Mouse (Mus musculus) megakaryocyte, embryonic 14.5 days (primary cell): Measurements from ENCODE around the gene Rffl. TPM values are rescaled to one million over a fixed set of nuclear protein-coding genes. Genes with fewer than 3 reads are reported as not detected.

Source experiments
- H3K27me3 ChIP-seq: replicated peaks from 2 replicates; pipeline ENCODE3; 2012; ENCODE audit warnings: inconsistent platforms
- H3K36me3 ChIP-seq: replicated peaks from 2 replicates; pipeline ENCODE3; 2012; ENCODE audit warnings: low read length, inconsistent platforms, mixed read lengths
- H3K4me1 ChIP-seq: 2 replicates; pipeline ENCODE4 v1.6.1; 2012; ENCODE audit warnings: inconsistent platforms
- H3K4me3 ChIP-seq: replicated peaks from 2 replicates; pipeline ENCODE3; 2012; ENCODE audit warnings: moderate library complexity, mild to moderate bottlenecking, inconsistent platforms
- H3K9me3 ChIP-seq: 2 replicates; pipeline ENCODE4 v1.6.1; 2012; ENCODE audit warnings: inconsistent platforms
- FLI1 ChIP-seq: IDR thresholded peaks from 2 replicates; pipeline ENCODE4 v1.6.1; 2012; ENCODE audit warnings: low read length, inconsistent platforms, mixed read lengths
- GATA1 ChIP-seq: IDR thresholded peaks from 3 replicates; pipeline ENCODE4 v1.6.1; 2012; ENCODE audit warnings: mixed read lengths, low read length, inconsistent platforms, borderline replicate concordance
- polyA plus RNA-seq: library from polyadenylated mRNA; stranded (reverse); fragments of >175 nt; gene quantifications from 2 replicates; pipeline ENCODE4 v1.2.3, GENCODE M21; 2012; ENCODE audit warnings: low replicate concordance; ENCODE audit not compliant: insufficient read depth

Rffl gene
- polyA plus RNA-seq, 1 experiment = 5.6 TPM

DNA sequence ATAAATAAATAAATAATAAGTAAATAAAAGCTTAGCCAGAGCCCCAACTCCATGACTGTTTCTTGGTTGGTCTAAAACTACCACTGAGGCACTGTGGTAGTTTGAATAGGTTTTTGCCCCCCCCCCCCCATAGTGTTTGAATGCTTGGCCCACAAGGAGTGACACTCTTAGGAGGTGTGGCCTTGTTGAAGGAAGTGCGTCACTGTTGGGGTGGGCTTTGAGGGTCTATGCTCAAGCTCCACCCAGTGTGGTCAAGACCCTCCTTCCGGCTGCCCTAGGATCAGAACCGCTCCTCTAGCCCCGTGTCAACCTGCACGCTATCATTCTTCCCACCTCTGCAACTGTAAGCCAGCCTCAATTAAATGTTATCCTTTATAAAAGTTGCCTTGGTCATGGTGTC lies 4.6 kb upstream of the Rffl start:
- peaks cover 21% of the 10 kb centered on the region for H3K4me1 ChIP-seq
- H3K9me3 ChIP-seq = peaks cover 3% of the 10 kb centered on the region; the same call in 1 of the 2 replicates
- no peak for TF ChIP-seq GATA1
- no peak for TF ChIP-seq FLI1
- H3K36me3 ChIP-seq = peaks cover 54% of the 10 kb centered on the region
- H3K27me3 ChIP-seq = no peaks in the 10 kb centered on the region
- no peak overlapping the region for H3K4me3 ChIP-seq

DNA sequence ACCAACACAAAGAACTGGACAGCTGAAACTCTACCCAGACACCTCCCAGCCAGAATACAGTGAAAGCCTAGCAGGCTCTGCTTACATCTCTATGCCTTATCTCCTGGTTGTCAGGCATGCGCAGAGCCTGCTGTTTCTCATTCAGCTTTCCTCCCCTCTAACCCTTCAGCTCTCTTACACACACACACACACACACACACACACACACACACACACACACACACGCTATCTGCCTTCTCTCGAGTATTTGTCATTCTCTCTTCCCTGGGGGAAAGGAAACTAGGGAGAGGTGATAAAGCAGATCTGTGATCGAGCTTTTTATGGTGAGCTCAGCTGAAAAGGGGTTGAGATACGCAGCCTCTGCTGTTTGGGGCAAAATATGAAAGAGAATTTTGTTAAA lies 3.9 kb upstream of the Rffl start:
- no peaks in the 10 kb centered on the region for H3K27me3 ChIP-seq
- peaks cover 21% of the 10 kb centered on the region for H3K4me1 ChIP-seq
- H3K4me3 ChIP-seq = peak overlapping the region; percentile 18
- peaks cover 3% of the 10 kb centered on the region; the same call in 1 of the 2 replicates for H3K9me3 ChIP-seq
- peaks cover 52% of the 10 kb centered on the region for H3K36me3 ChIP-seq
- TF ChIP-seq GATA1 (no peak), FLI1 (no peak)

DNA sequence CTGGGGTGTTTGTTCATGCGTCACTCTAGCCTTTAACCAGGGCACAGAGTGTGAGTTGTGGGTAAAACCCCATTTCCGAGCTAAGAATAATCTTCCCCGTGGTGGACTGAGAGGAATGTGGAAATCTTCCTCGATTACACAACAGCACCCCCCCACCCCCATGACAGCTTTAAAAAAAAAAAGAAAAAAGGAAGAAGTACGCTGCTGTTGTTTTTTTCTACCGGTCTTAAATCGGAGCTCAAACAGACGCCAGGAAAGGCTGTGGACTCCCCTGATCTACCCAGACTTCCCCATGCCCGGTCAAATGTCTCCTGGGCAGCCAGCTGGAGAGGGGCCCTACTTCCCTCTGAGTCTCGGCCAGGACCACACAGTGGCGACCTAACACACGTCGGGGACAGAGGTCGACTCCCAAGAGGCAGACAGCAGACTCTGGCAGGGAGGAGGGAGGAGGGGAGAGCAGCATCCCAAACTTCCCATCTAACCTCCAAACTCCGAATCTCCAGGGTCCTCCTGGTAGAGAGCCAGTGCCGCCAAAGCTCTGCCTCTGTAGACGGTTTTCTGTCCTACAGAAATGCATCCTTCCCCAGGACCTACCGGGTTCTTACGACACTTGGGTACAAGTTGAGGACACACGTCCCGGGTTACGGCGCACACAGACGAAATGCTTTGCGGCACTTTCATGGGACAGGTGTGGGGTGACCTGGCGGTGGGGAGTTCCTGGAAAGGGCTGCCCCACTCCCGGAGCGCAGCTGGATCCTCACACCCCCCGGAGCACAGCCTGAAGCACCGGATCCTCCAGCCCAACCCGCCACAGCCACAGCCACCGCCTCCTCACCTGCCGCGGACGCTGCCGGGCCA lies 608 bp downstream of the Rffl start:
- Histone ChIP-seq H3K27me3 (no peaks in the 10 kb centered on the region), H3K4me3 (peak overlapping the region; percentile 95), H3K4me1 (peaks cover 49% of the 10 kb centered on the region), H3K9me3 (peaks cover 3% of the 10 kb centered on the region; the same call in 1 of the 2 replicates), H3K36me3 (peaks cover 27% of the 10 kb centered on the region)
- TF ChIP-seq FLI1 = no peak
- no peak; the same call in 2 of the 3 replicates for TF ChIP-seq GATA1

DNA sequence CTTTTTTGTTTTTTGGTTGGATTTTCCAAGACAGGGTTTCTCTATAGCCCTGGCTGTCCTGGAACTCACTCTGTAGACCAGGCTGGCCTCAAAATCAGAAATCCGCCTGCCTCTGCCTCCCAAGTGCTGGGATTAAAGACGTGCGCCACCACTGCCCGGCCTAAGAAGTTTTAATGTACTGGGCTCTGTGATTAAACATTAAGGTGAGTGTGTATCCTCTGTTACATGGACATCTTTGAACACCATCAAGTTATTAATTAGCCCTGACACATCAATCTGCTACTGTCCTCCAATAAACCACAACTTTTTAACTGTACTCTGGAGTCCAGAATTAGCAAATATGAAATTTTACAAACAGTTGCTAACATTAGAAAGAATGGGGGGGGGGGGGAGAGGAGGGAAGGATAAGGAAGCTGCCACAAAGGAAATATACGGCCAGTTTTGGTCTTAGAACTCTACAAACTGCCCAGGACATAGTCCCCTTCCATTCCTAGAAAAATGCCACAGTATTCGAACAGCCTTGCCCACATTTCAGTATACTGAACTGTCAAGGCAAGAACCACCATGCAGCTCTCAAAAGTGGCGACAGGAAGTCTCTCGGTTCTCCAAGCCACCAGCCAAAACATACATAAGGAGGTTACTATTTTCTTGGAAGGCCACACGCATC lies 1.4 kb downstream of the Rffl start:
- Histone ChIP-seq H3K27me3 (no peaks in the 10 kb centered on the region), H3K4me3 (peak overlapping the region; percentile 95), H3K36me3 (peaks cover 30% of the 10 kb centered on the region), H3K9me3 (peaks cover 3% of the 10 kb centered on the region; the same call in 1 of the 2 replicates), H3K4me1 (peaks cover 47% of the 10 kb centered on the region)
- TF ChIP-seq FLI1 = no peak; the same call in 1 of the 2 replicates
- TF ChIP-seq GATA1 = no peak

GRCm38 (mm10) chr11:82867956-82868355 lies 3.1 kb downstream of the Rffl start:
- Histone ChIP-seq H3K4me1 (peaks cover 60% of the 10 kb centered on the region), H3K4me3 (peak overlapping the region; percentile 84), H3K36me3 (peaks cover 31% of the 10 kb centered on the region)

DNA sequence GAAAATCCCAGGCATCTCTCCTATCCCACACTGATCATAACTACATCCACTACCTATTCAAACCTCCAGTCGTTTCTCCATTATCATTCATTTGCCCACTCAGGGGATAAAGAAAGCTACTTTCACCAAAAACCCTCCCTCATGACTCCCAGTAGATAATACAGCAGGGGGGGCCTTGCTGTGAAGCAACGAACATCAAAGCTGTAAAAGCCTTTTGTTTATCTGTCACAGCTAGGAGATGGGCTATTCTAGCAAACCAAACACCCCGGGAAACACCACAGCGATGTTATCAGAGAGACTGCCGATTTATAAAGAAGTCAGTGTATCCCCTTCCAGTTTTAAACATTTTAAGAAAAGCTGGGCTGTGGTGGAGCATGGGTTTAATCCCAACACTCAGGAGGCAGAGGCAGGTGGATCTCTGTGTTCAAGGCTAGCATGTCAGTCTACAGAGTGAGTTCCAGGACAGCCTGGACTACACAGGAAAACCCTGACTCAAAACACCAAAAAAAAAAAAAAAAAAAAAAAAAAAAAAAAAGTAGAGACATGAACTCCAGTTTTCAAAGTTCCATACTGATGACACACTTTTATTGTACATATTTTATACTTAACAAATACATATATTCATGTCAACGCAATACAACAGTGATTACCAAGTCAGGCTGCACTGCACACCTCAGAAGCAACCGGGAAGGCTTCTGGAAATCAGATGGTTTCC lies 4.0 kb downstream of the Rffl start:
- Histone ChIP-seq H3K27me3 (no peaks in the 10 kb centered on the region), H3K36me3 (peaks cover 33% of the 10 kb centered on the region), H3K9me3 (no peaks in the 10 kb centered on the region), H3K4me1 (peaks cover 70% of the 10 kb centered on the region), H3K4me3 (peak overlapping the region; percentile 38)
- TF ChIP-seq GATA1 (no peak), FLI1 (no peak)

More at GRCm38 (mm10) chr11:82867956-82868355, 3.1 kb downstream of the Rffl start:
- Histone ChIP-seq H3K9me3 (no peaks in the 10 kb centered on the region), H3K27me3 (no peaks in the 10 kb centered on the region)
- TF ChIP-seq GATA1 = no peak
- no peak for TF ChIP-seq FLI1

DNA sequence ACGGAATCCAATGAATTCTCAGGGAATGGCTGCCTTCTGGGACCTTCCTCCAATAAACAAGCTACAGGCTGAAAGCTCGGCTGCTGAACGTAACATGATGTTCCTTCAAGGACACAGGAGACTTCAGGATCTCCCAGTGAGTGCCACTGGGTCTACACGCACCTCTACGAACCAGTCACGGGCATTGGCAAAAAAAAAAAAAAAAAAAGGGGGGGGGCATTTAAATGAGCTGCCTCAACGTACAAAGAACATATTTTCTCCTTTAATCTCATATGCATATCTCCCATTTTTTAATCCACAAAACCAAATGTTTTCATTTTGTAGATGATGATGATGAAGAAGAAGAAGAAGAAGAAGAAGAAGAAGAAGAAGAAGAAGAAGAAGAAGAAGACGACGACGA lies 5.1 kb downstream of the Rffl start:
- TF ChIP-seq GATA1 (no peak), FLI1 (no peak)
- Histone ChIP-seq H3K27me3 (no peaks in the 10 kb centered on the region), H3K4me3 (no peak overlapping the region), H3K9me3 (no peaks in the 10 kb centered on the region), H3K36me3 (peaks cover 44% of the 10 kb centered on the region), H3K4me1 (peaks cover 75% of the 10 kb centered on the region)

- Histone ChIP-seq H3K36me3 (peaks cover 58% of the 10 kb centered on the region), H3K4me1 (peaks cover 85% of the 10 kb centered on the region)
Observed at GRCm38 (mm10) chr11:82863488-82863931, 7.5 kb downstream of the Rffl start.

GRCm38 (mm10) chr11:82863059-82863458 lies 8.0 kb downstream of the Rffl start:
- H3K27me3 ChIP-seq = no peaks in the 10 kb centered on the region
- H3K36me3 ChIP-seq = peaks cover 60% of the 10 kb centered on the region
- H3K9me3 ChIP-seq = no peaks in the 10 kb centered on the region
- no peak overlapping the region for H3K4me3 ChIP-seq
- peaks cover 83% of the 10 kb centered on the region for H3K4me1 ChIP-seq
- TF ChIP-seq FLI1 = no peak
- no peak for TF ChIP-seq GATA1

More at GRCm38 (mm10) chr11:82863488-82863931, 7.5 kb downstream of the Rffl start:
- Histone ChIP-seq H3K9me3 (no peaks in the 10 kb centered on the region), H3K27me3 (no peaks in the 10 kb centered on the region), H3K4me3 (no peak overlapping the region)
- TF ChIP-seq FLI1 (no peak), GATA1 (no peak)
